Mouse (Mus musculus): Measurements from ENCODE around the gene Slc22a27. TPM values are rescaled to one million over a fixed set of nuclear protein-coding genes. Genes with fewer than 3 reads are reported as not detected.
"Not testable (repeated sequence)": the region's sequence is repeated elsewhere in the genome, so short reads cannot be mapped to it uniquely, and the experiment has no call there.

Slc22a27 gene
- total RNA-seq (2014; fragmentation: Nextera tagmentation) (not detected in 2 replicates), total RNA-seq (2017) (not detected in 2 replicates)

GRCm38 (mm10) chr19:7965927-7966326, at the start of gene Slc22a27:
TSS of gene Slc22a27 (minus strand) at chr19:7966027.
- ATAC-seq (replicated peaks; ENCODE audit: poor library complexity, severe bottlenecking) = not testable (repeated sequence)

DNA sequence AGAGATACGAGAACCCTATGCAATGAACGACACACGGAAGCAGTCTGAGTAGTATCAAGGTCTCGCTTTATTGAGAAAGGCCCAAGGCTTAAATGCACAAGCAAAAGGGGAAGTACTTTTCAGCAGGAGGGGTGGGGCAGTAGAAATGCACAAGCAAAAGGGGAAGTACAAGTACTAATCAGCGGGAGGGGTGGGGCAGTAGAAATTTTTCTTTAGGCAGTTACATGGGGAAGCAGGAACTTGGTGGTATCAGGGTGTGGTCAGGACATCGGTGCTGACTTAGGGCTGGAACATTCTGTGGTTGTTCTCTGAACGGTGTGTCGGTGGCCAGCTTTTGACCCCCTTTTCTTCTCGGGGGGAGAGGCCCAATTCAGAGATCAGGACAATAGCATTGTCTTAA, 45.8 kb upstream of the Slc22a27 start:
- not testable (repeated sequence) for ATAC-seq (replicated peaks; ENCODE audit: poor library complexity, severe bottlenecking)

GRCm38 (mm10) chr19:8009086-8009485, 43.3 kb upstream of the Slc22a27 start:
- ATAC-seq (replicated peaks; ENCODE audit: poor library complexity, severe bottlenecking) = not testable (repeated sequence)

DNA sequence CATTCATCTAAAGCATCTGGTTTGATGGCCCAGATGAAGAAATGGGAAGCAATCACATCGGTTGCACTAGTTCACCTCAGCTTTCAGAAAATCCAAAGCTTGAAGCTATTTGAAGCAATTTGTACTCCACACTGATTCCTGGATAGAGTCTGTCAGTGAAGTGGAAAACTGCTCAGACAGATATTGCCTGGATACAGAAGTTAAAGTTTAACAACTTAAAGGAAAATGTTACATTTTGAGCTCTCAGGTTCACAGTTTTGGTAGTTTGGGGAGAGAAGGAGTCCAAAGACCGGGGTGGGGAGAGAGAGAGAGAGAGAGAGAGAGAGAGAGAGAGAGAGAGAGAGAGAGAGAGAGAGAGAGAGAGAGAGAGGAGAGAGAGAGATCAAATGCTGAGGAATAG, 2.9 kb upstream of the Slc22a27 start:
- ATAC-seq (replicated peaks; ENCODE audit: poor library complexity, severe bottlenecking) = no peak

DNA sequence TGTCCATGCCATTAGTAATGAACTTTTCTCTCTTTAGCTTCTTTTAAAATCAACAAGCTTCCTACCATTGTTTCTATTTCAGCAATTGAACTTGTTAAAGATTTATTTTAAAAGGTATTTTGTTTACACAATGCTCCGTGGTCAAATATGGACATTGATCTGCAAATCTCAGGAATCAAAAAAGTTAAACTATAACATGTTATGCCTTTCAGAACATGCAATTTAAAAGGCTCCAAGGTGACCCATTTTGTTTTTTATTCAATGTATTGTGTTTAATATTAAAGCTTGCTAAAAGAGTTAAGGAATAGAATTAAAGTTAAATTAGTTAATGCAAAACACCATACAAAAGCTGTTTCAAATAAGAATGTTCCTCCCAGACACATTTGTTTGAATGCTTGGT, 723 bp upstream of the Slc22a27 start:
- not testable (repeated sequence) for ATAC-seq (replicated peaks; ENCODE audit: poor library complexity, severe bottlenecking)

DNA sequence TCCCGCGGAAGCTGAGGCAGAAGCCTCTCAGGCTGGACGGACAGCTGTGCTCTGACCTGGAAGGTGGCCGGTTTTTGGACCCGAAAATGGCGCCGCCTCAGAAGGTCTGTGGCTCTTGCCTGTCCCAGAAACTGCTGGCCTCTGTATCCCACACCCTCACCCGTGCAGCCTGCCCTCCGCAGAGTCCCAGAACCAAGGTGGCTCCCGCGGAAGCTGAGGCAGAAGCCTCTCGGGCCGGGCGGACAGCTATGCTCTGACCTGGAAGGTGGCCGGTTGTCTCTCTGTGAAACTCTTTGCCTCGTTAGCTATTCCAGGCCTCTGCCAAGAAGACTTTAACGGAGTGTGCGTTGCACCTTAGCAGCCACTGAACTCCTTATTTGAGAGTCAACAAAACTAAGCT, 26.4 kb downstream of the Slc22a27 start:
- ATAC-seq (replicated peaks; ENCODE audit: poor library complexity, severe bottlenecking) = not testable (repeated sequence)

DNA sequence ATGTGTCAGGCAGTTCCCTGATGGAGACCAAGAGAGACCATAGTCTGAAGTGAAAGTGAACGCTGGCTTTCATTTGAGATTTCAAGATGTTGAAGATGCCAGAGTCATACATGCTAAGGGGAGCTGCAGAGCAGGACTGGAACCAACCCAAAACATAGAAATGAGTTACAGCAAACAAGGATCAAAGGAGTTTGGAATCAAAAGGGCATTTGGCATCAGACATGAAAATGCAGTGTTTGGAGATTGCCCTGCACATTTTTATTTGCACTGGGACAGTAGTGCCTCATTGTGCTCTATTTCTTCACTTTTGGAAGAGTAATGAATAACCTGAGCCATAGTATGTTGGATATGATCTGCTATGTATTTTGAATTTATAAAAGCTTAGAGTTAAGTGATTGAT, 89.2 kb downstream of the Slc22a27 start:
- ATAC-seq (replicated peaks; ENCODE audit: poor library complexity, severe bottlenecking) = no peak

DNA sequence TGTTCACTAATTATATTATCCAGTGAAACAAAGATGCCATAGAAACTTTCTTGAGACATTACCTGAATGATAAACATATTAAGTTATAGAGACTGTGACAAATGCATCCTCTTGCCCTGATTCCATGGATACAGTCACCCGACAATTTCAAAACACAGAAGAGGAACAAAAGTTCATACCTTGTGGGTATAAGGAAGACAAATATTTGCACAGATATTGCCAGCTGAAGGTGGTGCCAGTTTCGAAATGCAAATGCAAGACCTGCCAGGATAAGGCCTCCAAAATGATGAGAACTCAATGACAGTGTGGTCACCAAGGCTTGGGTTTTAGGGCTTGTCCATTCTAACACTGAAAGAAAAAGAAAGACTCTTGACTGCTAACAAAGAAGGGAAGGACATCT, 136.0 kb downstream of the Slc22a27 start:
- no peak for ATAC-seq (replicated peaks; ENCODE audit: poor library complexity, severe bottlenecking)

Other genes starting within 250 kb of the Slc22a27 start
- not detected in 2 replicates for gene Slc22a26, start 163.4 kb downstream of the Slc22a27 start, total RNA-seq (2014; fragmentation: Nextera tagmentation)
- gene Slc22a26, start 163.4 kb downstream of the Slc22a27 start, total RNA-seq (2017) = not detected in 2 replicates
- not detected in 2 replicates for gene Slc22a28, start 166.0 kb upstream of the Slc22a27 start, total RNA-seq (2014; fragmentation: Nextera tagmentation)
- not detected in 2 replicates for gene Slc22a28, start 166.0 kb upstream of the Slc22a27 start, total RNA-seq (2017)